In the genomic region with DNA sequence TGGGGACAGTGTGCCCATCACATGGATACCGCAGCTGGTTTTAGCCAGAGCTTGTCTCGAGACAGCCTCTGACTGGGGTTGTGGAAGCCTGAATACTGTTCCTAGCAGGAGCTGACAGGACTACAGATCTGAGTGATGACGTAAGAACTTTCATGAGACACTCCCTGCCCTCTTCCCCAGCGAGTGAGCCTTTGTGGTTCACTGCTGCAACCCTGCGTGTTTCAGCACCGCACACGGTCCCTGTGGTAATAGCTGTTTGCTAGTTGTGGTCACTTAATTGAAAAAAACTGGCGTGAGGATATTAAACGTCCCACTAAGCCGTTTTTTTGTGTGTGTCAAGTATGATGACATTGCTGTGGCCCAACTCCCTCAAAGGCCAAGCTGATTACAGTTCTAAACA, we compare ENCODE assay signal across 21 mouse cellular contexts.
DNase-seq lines count a peak whose midpoint lies in the region; ATAC-seq and TF ChIP-seq lines count a peak whose summit lies in the region.
"Had no signal": no experiment of that assay in that cellular context is flagged by ENCODE, and none has a peak within 500 bp of the region (broad histone marks: within the 10 kb centered on the region; RNA-seq: fewer than 3 reads in every experiment).

No protein-coding gene starts in this region.

- H3K27me3 ChIP-seq in embryonic facial prominence, embryonic 12.5 days: no peaks in the 10 kb centered on the region
- H3K27me3 ChIP-seq in embryonic facial prominence, embryonic 10.5 days (replicated peaks; ENCODE audit: low read depth, poor library complexity, severe bottlenecking): peaks cover 42% of the 10 kb centered on the region
- H3K27me3 ChIP-seq in lung, postnatal 0 days (replicated peaks; ENCODE audit: insufficient read depth, low read length): no peaks in the 10 kb centered on the region
- H3K27me3 ChIP-seq in stomach, postnatal 0 days (ENCODE audit: control insufficient read depth, insufficient read depth, low read length): no peaks in the 10 kb centered on the region
- H3K27me3 ChIP-seq: heart, embryonic 13.5 days had no signal

- no peak for TF ChIP-seq EP300 in lung, postnatal 0 days (IDR thresholded peaks at IDR 0.05)
- no peak for TF ChIP-seq EP300 in stomach, postnatal 0 days (optimal IDR thresholded peaks at IDR 0.05)

- no peak overlapping the region for H3K4me2 ChIP-seq in embryonic facial prominence, embryonic 12.5 days (replicated peaks)
- no peak overlapping the region for H3K4me2 ChIP-seq in lung, postnatal 0 days (replicated peaks; ENCODE audit: low read depth, low read length)
- H3K4me2 ChIP-seq in stomach, postnatal 0 days (replicated peaks; ENCODE audit: low read depth): no peak overlapping the region
- H3K4me2 ChIP-seq: forebrain, embryonic 13.5 days; heart, embryonic 13.5 days; hindbrain, embryonic 13.5 days; neural tube, embryonic 15.5 days had no signal

- no peak for ATAC-seq in embryonic facial prominence, embryonic 12.5 days (ENCODE audit: insufficient number of reproducible peaks, insufficient read depth, low FRiP score, low TSS enrichment)
- peak; percentile 57; the same call in 1 of the 2 replicates for ATAC-seq in lung, postnatal 0 days
- ATAC-seq in common myeloid progenitor, adult 5-6 weeks (replicated peaks; ENCODE audit: low read depth, poor library complexity, severe bottlenecking): peak; percentile 45
- ATAC-seq in stomach, postnatal 0 days (ENCODE audit: low FRiP score, low TSS enrichment): peak; percentile 40; the same call in 1 of the 2 replicates
- ATAC-seq: activated CD4-positive, CD25-positive, alpha-beta regulatory T cell, adult 4 months; forebrain, embryonic 13.5 days; inflammation-experienced regulatory T-cells, adult 6 months had no signal

- 75% methylated on average over 10 of the region's 10 CpGs for WGBS in embryonic facial prominence, embryonic 12.5 days
- 87% methylated on average over 10 of the region's 10 CpGs for WGBS in embryonic facial prominence, embryonic 10.5 days
- 74% methylated on average over 10 of the region's 10 CpGs for WGBS in lung, postnatal 0 days
- 71% methylated on average over 10 of the region's 10 CpGs for whole genome bisulfite sequencing in stomach, postnatal 0 days

- intact Hi-C loops in left cerebral cortex, postnatal 4 days (cut with DNase I): no loop called here

- H3K9me3 ChIP-seq in embryonic facial prominence, embryonic 12.5 days: no peaks in the 10 kb centered on the region
- H3K9me3 ChIP-seq in embryonic facial prominence, embryonic 10.5 days: no peaks in the 10 kb centered on the region
- no peaks in the 10 kb centered on the region for H3K9me3 ChIP-seq in lung, postnatal 0 days (ENCODE audit: low read length)
- H3K9me3 ChIP-seq in stomach, postnatal 0 days (ENCODE audit: control insufficient read depth, low read length): no peaks in the 10 kb centered on the region
- H3K9me3 ChIP-seq: forebrain, embryonic 13.5 days; heart, embryonic 13.5 days; hindbrain, embryonic 13.5 days; neural tube, embryonic 15.5 days had no signal

- H3K36me3 ChIP-seq in embryonic facial prominence, embryonic 12.5 days: no peaks in the 10 kb centered on the region
- H3K36me3 ChIP-seq in embryonic facial prominence, embryonic 10.5 days (replicated peaks): no peaks in the 10 kb centered on the region
- H3K36me3 ChIP-seq in lung, postnatal 0 days (ENCODE audit: insufficient read depth, low read length): no peaks in the 10 kb centered on the region
- H3K36me3 ChIP-seq in stomach, postnatal 0 days (ENCODE audit: control insufficient read depth, insufficient read depth, low read length): no peaks in the 10 kb centered on the region
- H3K36me3 ChIP-seq: heart, embryonic 13.5 days; hindbrain, embryonic 13.5 days; neural tube, embryonic 15.5 days had no signal

- TF ChIP-seq CTCF in lung, postnatal 0 days (IDR thresholded peaks at IDR 0.05): no peak
- TF ChIP-seq CTCF in stomach, postnatal 0 days (IDR thresholded peaks at IDR 0.05; ENCODE audit: low read depth): no peak

- H3K9ac ChIP-seq in embryonic facial prominence, embryonic 12.5 days: 0 out of 2 replicates have a peak overlapping the region, but pooled peaks have one; percentile 24
- H3K9ac ChIP-seq in lung, postnatal 0 days (replicated peaks; ENCODE audit: low read depth): no peak overlapping the region
- no peak overlapping the region for H3K9ac ChIP-seq in stomach, postnatal 0 days (ENCODE audit: low read length)
- H3K9ac ChIP-seq: forebrain, embryonic 13.5 days; heart, embryonic 13.5 days; hindbrain, embryonic 13.5 days; neural tube, embryonic 15.5 days had no signal

- DNase-seq in embryonic facial prominence, embryonic 10.5 days (ENCODE audit: low spot score): no peak
- DNase-seq in lung, postnatal 0 days (ENCODE audit: low spot score): peak; percentile 47
- DNase-seq in lung, postnatal 14 days: no peak
- no peak for DNase-seq in stomach, postnatal 0 days (ENCODE audit: low spot score)
- no peak for DNase-seq in cerebellum, postnatal 10 days
- no peak for DNase-seq in left cerebral cortex, postnatal 4 days
- DNase-seq: adrenal gland, postnatal 25 days; cerebellum, adult 11-12 months; cerebellum, postnatal 25 days; gastrocnemius, postnatal 25 days; lung, postnatal 36 days; midbrain, embryonic 14.5 days; spleen, adult 18-20 months had no signal

- H3K27ac ChIP-seq in embryonic facial prominence, embryonic 12.5 days: no peak overlapping the region
- no peak overlapping the region for H3K27ac ChIP-seq in embryonic facial prominence, embryonic 10.5 days (replicated peaks)
- no peak overlapping the region for H3K27ac ChIP-seq in lung, postnatal 0 days (ENCODE audit: low read length)
- no peak overlapping the region for H3K27ac ChIP-seq in stomach, postnatal 0 days (replicated peaks)
- H3K27ac ChIP-seq: forebrain, embryonic 13.5 days; heart, embryonic 13.5 days; hindbrain, embryonic 13.5 days; neural tube, embryonic 15.5 days had no signal

- H3K4me3 ChIP-seq in embryonic facial prominence, embryonic 12.5 days: no peak overlapping the region
- no peak overlapping the region for H3K4me3 ChIP-seq in embryonic facial prominence, embryonic 10.5 days
- no peak overlapping the region for H3K4me3 ChIP-seq in lung, postnatal 0 days (ENCODE audit: low read depth, low read length)
- H3K4me3 ChIP-seq in stomach, postnatal 0 days (ENCODE audit: low read depth, low read length): no peak overlapping the region
- H3K4me3 ChIP-seq: forebrain, embryonic 13.5 days; heart, embryonic 13.5 days; hindbrain, embryonic 13.5 days; neural tube, embryonic 15.5 days had no signal

- peaks cover 11% of the 10 kb centered on the region; the same call in 1 of the 2 replicates for H3K4me1 ChIP-seq in embryonic facial prominence, embryonic 12.5 days
- H3K4me1 ChIP-seq in embryonic facial prominence, embryonic 10.5 days: peaks cover 34% of the 10 kb centered on the region
- no peaks in the 10 kb centered on the region for H3K4me1 ChIP-seq in lung, postnatal 0 days (ENCODE audit: insufficient read depth, low read depth, low read length)
- H3K4me1 ChIP-seq in stomach, postnatal 0 days (replicated peaks; ENCODE audit: control insufficient read depth, insufficient read depth): no peaks in the 10 kb centered on the region
- H3K4me1 ChIP-seq: hindbrain, embryonic 13.5 days; neural tube, embryonic 15.5 days had no signal
